Mouse (Mus musculus) lung, embryonic 16.5 days (tissue): ENCODE results near the gene Cyb5r4. TPM values are rescaled to one million over a fixed set of nuclear protein-coding genes. Genes with fewer than 3 reads are reported as not detected.
"Not testable (repeated sequence)": the region's sequence is repeated elsewhere in the genome, so short reads cannot be mapped to it uniquely, and the experiment has no call there.

Experiments used
- ATAC-seq: fragments of 200-750 bp; cut with Nextera tagmentation; 2 replicates; pipeline ENCODE4 v1.8.0; 2017; ENCODE audit warnings: low read depth, mild to moderate bottlenecking, moderate library complexity
- H3K27ac ChIP-seq: fragments of 300-500 bp; sonication (generic); 2 replicates; pipeline ENCODE4 v1.5.1; 2014; ENCODE audit warnings: mild to moderate bottlenecking, control low read depth, low read length
- H3K27me3 ChIP-seq: fragments of 300-500 bp; sonication (generic); 2 replicates; pipeline ENCODE4 v1.6.1; 2014; ENCODE audit warnings: low read depth, low read length, mixed read lengths; ENCODE audit not compliant: control insufficient read depth, insufficient read depth
- H3K36me3 ChIP-seq: fragments of 300-500 bp; sonication (generic); 2 replicates; pipeline ENCODE4 v1.6.1; 2014; ENCODE audit warnings: low read length; ENCODE audit not compliant: control insufficient read depth, insufficient read depth
- H3K4me1 ChIP-seq: fragments of 300-500 bp; sonication (generic); replicated peaks from 2 replicates; pipeline ENCODE4 v1.6.1; 2014; ENCODE audit warnings: low read length, mixed read lengths; ENCODE audit not compliant: control insufficient read depth, insufficient read depth
- H3K4me2 ChIP-seq: fragments of 300-500 bp; sonication (generic); 2 replicates; pipeline ENCODE4 v1.6.1; 2014; ENCODE audit warnings: low read depth, low read length, control low read depth
- H3K4me3 ChIP-seq: fragments of 300-500 bp; sonication (generic); 2 replicates; pipeline ENCODE4 v1.5.1; 2014; ENCODE audit warnings: mild to moderate bottlenecking, low read length, control low read depth
- H3K9ac ChIP-seq: fragments of 300-500 bp; sonication (generic); 2 replicates; pipeline ENCODE4 v1.6.1; 2014; ENCODE audit warnings: low read length, control low read depth
- H3K9me3 ChIP-seq: fragments of 300-500 bp; sonication (generic); 2 replicates; pipeline ENCODE4 v1.6.1; 2016; ENCODE audit warnings: low read length; ENCODE audit not compliant: control insufficient read depth
- WGBS: fragments of 180-500 bp; shearing (Covaris S2); extraction: QIAGEN DNeasy Blood & Tissue Kit; methylation state at CpG from one replicate; pipeline ENCODE4 v1.1.7; 2014; 5-methylcytosine and 5-hydroxymethylcytosine counted together
- polyA plus RNA-seq: library from polyadenylated mRNA; unstranded; fragments of >200 nt; fragmentation: Nextera tagmentation; extraction: Ambion mirVana; gene quantifications from 2 replicates; pipeline ENCODE4 v1.2.1, GENCODE M21; 2015

The Cyb5r4 gene
- polyA plus RNA-seq, 1 experiment from 2014 or later = 53.2 TPM

DNA sequence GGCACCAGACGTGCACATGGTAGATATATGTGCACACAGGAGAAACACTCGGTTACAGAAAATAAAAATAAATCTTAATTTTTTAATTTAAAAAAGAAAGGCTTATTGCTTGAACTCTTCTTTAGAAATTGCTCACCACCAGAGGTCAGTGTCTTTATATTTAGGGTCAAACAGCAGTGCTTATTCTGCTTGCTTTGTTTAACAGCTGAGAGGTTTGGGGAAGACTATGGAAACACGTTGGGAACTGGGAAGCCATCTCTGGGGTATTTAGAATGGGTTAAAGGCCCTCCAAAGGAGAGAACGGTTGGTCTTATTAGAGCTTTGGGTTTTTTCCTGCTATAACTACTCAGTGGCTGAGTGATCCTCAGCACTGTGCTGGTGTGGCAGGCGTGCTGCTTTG, 40.5 kb downstream of the Cyb5r4 start:
- Histone ChIP-seq H3K4me1 (no peaks in the 10 kb centered on the region), H3K27me3 (no peaks in the 10 kb centered on the region), H3K4me3 (no peak overlapping the region), H3K27ac (no peak overlapping the region), H3K4me2 (no peak overlapping the region), H3K9ac (no peak overlapping the region), H3K9me3 (no peaks in the 10 kb centered on the region), H3K36me3 (peaks cover 3% of the 10 kb centered on the region)
- 79% methylated on average over 5 of the region's 5 CpGs for WGBS
- no peak for ATAC-seq

DNA sequence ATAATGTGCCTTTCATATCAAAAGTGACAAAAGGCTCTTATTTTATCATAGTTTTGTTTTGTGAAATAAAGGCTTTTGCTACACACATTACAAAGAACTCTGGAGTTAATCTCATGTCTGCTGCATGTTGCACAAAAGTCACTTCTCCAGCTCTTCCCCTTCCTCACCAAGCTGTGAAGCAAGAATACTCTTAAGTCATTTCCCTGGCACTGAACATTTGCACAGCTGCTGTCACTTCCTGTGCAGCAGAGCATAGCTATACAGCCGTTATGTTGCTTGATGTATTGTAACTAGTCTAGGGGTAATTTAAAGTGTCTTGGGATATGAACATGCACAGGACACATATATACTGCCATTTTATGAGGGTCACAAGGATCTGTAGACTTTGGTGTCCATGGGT, 46.3 kb downstream of the Cyb5r4 start:
- no peaks in the 10 kb centered on the region for H3K27me3 ChIP-seq
- H3K36me3 ChIP-seq = peaks cover 11% of the 10 kb centered on the region
- no peak overlapping the region for H3K27ac ChIP-seq
- H3K4me2 ChIP-seq = no peak overlapping the region
- ATAC-seq = no peak
- 63% methylated on average over 1 of the region's 1 CpGs for WGBS
- no peak overlapping the region for H3K9ac ChIP-seq
- no peak overlapping the region for H3K4me3 ChIP-seq
- no peaks in the 10 kb centered on the region for H3K4me1 ChIP-seq
- H3K9me3 ChIP-seq = no peaks in the 10 kb centered on the region

- ATAC-seq, H3K27me3 ChIP-seq, H3K4me2 ChIP-seq, H3K9me3 ChIP-seq, H3K4me1 ChIP-seq, H3K9ac ChIP-seq, H3K27ac ChIP-seq, H3K4me3 ChIP-seq: not testable (repeated sequence)
- H3K36me3 ChIP-seq = peaks cover 11% of the 10 kb centered on the region
- WGBS = 95% methylated on average over 3 of the region's 3 CpGs
Measured at GRCm38 (mm10) chr9:87071566-87071965, 49.8 kb downstream of the Cyb5r4 start.

GRCm38 (mm10) chr9:87077919-87078318, 56.1 kb downstream of the Cyb5r4 start:
- Histone ChIP-seq H3K9ac (no peak overlapping the region), H3K27ac (no peak overlapping the region), H3K4me2 (no peak overlapping the region), H3K4me3 (no peak overlapping the region), H3K4me1 (no peaks in the 10 kb centered on the region), H3K27me3 (no peaks in the 10 kb centered on the region), H3K9me3 (no peaks in the 10 kb centered on the region), H3K36me3 (no peaks in the 10 kb centered on the region)
- WGBS = 21% methylated on average over 2 of the region's 2 CpGs
- no peak for ATAC-seq

GRCm38 (mm10) chr9:87079511-87079910, 57.7 kb downstream of the Cyb5r4 start:
- no peak for ATAC-seq
- WGBS = 61% methylated on average over 2 of the region's 2 CpGs
- no peaks in the 10 kb centered on the region for H3K9me3 ChIP-seq
- H3K9ac ChIP-seq = no peak overlapping the region
- H3K27me3 ChIP-seq = no peaks in the 10 kb centered on the region
- no peak overlapping the region for H3K27ac ChIP-seq
- no peak overlapping the region for H3K4me2 ChIP-seq
- no peaks in the 10 kb centered on the region for H3K4me1 ChIP-seq
- H3K36me3 ChIP-seq = no peaks in the 10 kb centered on the region
- H3K4me3 ChIP-seq = no peak overlapping the region

DNA sequence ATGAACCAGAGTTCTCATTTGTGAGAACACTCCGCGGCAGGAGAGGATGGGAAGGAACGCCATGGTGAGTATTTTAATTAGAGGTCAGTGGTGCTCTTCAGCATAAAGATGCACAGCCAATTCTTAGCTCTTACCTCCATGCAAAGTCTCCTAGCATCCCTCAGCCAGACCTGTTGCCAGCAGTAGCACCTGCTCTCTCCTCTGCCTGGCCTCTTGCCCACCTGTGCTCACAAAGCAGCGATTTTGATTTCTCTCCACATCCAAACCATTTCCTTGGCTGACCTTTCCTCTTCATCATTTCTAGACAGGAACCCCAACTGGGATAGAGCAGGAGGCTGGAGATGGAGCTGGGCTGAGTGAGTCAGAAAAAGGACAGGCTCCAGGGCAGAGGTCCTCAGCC, 65.2 kb downstream of the Cyb5r4 start:
- H3K9me3 ChIP-seq = no peaks in the 10 kb centered on the region
- no peaks in the 10 kb centered on the region for H3K4me1 ChIP-seq
- H3K4me2 ChIP-seq = no peak overlapping the region
- H3K27ac ChIP-seq = no peak overlapping the region
- H3K36me3 ChIP-seq = no peaks in the 10 kb centered on the region
- no peaks in the 10 kb centered on the region for H3K27me3 ChIP-seq
- no peak for ATAC-seq
- WGBS = 90% methylated on average over 4 of the region's 4 CpGs
- no peak overlapping the region for H3K4me3 ChIP-seq
- no peak overlapping the region for H3K9ac ChIP-seq

GRCm38 (mm10) chr9:87097989-87098388, 76.2 kb downstream of the Cyb5r4 start:
- no peak overlapping the region for H3K9ac ChIP-seq
- ATAC-seq = no peak
- H3K27me3 ChIP-seq = no peaks in the 10 kb centered on the region
- no peaks in the 10 kb centered on the region for H3K36me3 ChIP-seq
- 50% methylated on average over 2 of the region's 2 CpGs for WGBS
- H3K4me1 ChIP-seq = no peaks in the 10 kb centered on the region
- H3K4me3 ChIP-seq = no peak overlapping the region
- no peak overlapping the region for H3K4me2 ChIP-seq
- H3K9me3 ChIP-seq = no peaks in the 10 kb centered on the region
- no peak overlapping the region for H3K27ac ChIP-seq

DNA sequence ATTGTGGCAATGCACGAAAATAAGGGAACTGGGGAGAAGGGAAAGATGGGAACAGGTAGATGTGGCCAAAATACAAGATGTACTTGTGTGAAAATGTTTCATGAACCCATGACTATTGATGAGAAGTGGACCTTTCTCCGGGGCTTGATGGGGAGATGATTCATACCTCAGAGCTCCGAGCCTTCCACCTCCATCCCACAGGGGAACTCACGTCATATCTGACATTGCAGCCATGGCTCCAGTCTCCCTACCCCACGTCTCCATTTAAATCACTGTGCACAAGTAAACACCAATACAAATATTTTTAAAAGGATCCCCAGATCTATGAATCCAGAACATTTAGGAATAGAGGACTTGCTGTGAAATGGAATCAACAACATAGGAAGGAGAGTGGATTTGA, 93.2 kb downstream of the Cyb5r4 start:
- no peak overlapping the region for H3K4me2 ChIP-seq
- no peaks in the 10 kb centered on the region for H3K36me3 ChIP-seq
- no peak overlapping the region for H3K4me3 ChIP-seq
- H3K9ac ChIP-seq = no peak overlapping the region
- no peaks in the 10 kb centered on the region for H3K4me1 ChIP-seq
- H3K27ac ChIP-seq = no peak overlapping the region
- 75% methylated on average over 5 of the region's 5 CpGs for WGBS
- ATAC-seq = no peak
- H3K9me3 ChIP-seq = no peaks in the 10 kb centered on the region
- no peaks in the 10 kb centered on the region for H3K27me3 ChIP-seq

GRCm38 (mm10) chr9:87115456-87115931, 93.7 kb downstream of the Cyb5r4 start:
- Histone ChIP-seq H3K36me3 (no peaks in the 10 kb centered on the region), H3K4me1 (no peaks in the 10 kb centered on the region), H3K9me3 (no peaks in the 10 kb centered on the region), H3K4me3 (no peak overlapping the region), H3K9ac (no peak overlapping the region), H3K27ac (no peak overlapping the region), H3K27me3 (no peaks in the 10 kb centered on the region), H3K4me2 (no peak overlapping the region)
- no peak for ATAC-seq
- WGBS = 44% methylated on average over 6 of the region's 6 CpGs

DNA sequence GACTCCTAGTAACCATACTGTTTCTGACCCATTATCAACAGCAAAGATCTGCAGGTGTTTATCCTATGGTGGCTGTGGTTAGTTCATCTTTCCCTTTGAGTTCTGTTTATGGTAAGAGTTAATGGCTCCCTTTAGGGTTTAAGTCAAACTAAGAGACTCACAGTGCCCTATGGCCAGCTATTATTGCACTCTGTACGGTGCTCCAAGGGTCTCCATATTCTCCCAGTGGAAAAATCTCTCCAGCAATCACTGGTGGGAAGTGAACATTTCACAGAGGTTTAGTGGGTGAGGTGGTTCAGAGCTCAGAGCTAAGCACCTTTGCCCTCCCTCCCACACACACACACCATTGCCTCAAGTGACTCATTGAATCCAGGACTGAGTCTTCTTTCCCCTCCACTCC, 94.2 kb downstream of the Cyb5r4 start:
- Histone ChIP-seq H3K27me3 (no peaks in the 10 kb centered on the region), H3K4me2 (no peak overlapping the region), H3K9ac (no peak overlapping the region), H3K4me1 (no peaks in the 10 kb centered on the region), H3K36me3 (no peaks in the 10 kb centered on the region), H3K27ac (no peak overlapping the region), H3K4me3 (no peak overlapping the region), H3K9me3 (no peaks in the 10 kb centered on the region)
- no peak for ATAC-seq
- 66% methylated on average over 1 of the region's 1 CpGs for WGBS
